Mouse (Mus musculus) layer of hippocampus, adult 9-11 months (tissue): ENCODE results near the gene Ptma.

Experiments used
- DNase-seq: peaks from one replicate; pipeline ENCODE4 v3.0.0; 2022

The Ptma gene

GRCm38 (mm10) chr1:86551877-86552276 lies 25.4 kb downstream of the Ptma start:
- DNase-seq: no peak

GRCm38 (mm10) chr1:86555665-86556064 lies 29.1 kb downstream of the Ptma start:
- no peak for DNase-seq

GRCm38 (mm10) chr1:86557872-86558271 lies 31.3 kb downstream of the Ptma start:
- DNase-seq: no peak

GRCm38 (mm10) chr1:86559232-86559631 lies 32.7 kb downstream of the Ptma start:
- no peak for DNase-seq

- no peak for DNase-seq
Measured at GRCm38 (mm10) chr1:86562663-86563062, 36.1 kb downstream of the Ptma start.

GRCm38 (mm10) chr1:86568409-86568808 lies 41.9 kb downstream of the Ptma start:
- no peak for DNase-seq

GRCm38 (mm10) chr1:86569292-86569860 lies 42.9 kb downstream of the Ptma start:
- DNase-seq: no peak

GRCm38 (mm10) chr1:86571381-86571780 lies 44.9 kb downstream of the Ptma start:
- no peak for DNase-seq

- DNase-seq: no peak
Measured at GRCm38 (mm10) chr1:86571941-86572340, 45.4 kb downstream of the Ptma start.
